Mouse (Mus musculus): ENCODE results near the gene Efcab12.
"Not testable (repeated sequence)": the region's sequence is repeated elsewhere in the genome, so short reads cannot be mapped to it uniquely, and the experiment has no call there.

The Efcab12 gene

DNA sequence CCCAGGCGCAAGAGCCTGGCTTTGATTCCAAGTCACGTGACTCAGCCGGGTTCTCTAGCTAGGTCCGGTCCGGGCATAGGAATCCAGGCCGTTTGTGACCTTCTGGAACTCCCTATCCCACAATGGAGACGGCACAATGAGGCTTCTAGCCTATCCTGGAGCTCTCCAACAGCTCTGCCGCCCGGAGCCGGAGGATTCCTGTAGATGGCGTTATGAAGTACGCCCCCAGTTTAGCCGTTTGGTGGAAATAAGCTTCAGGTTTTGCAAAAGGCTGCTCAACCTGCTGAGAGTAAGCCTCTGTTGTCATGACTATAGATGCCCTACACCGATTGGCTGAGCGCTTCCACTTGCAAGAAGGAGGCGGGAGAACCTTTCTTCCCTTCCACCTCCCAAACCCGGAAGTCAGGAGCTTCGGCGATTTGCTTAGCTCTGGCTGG, at the start of gene Efcab12:
Gene Efcab12, minus strand, starts transcription at position 252 of the 437 bp plus-strand sequence.
- peak; percentile 72 for DNase-seq (ENCODE audit: low read depth)

DNA sequence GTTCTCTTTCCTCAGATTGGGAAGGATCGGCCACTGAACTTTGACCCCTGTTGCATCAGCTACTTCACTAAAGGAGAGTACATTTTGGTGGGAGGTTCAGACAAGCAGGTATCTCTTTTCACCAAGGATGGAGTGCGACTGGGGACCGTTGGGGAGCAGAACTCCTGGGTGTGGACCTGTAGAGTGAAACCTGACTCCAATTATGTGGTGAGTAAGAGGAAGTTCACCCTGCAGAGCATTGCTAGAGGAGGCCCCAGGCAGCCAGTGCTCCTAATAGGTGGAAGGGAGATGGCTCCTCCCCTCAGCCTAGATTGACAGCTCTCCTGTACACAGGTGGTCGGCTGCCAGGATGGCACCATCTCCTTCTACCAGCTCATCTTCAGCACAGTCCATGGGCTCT, 48.7 kb upstream of the Efcab12 start:
- no peak for DNase-seq (ENCODE audit: low read depth)

DNA sequence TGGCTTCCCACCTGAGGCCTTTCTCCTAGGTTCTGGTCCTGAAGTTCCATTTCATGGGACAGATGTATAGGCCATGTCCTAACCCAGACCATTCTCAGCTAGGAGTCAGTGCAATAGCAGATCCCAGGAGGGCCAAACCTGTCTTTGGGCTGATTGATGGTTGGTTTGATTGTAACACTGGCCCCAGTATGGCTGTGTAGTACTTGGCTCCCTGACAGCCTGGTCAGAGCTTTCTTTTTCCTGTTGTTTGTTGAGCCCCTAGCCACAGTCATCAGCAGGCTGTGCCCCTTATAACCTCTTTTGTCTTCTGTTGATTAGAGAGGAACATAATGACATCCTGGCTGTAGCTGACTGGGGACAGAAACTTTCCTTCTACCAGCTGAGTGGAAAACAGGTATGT, 45.8 kb upstream of the Efcab12 start:
- no peak for DNase-seq (ENCODE audit: low read depth)

DNA sequence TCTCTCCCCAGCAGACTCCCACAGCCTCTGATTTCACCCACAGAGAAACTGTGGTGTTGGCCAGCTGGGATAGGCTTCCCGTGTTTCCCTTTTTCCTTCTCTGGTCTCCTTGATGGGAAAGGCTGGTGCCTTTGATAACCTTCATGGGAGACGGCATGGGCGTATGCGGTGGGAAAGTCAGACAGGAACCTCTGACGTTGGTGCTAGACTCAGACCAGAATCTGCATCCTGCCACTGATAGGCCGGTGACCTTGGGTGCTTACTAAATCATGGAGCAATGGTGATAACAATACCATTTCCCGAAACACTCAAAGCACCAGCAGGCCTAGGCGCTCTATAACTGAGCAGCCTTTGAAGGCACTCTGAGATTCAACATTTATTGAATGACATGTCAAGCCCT, 42.5 kb upstream of the Efcab12 start:
- no peak for DNase-seq (ENCODE audit: low read depth)

DNA sequence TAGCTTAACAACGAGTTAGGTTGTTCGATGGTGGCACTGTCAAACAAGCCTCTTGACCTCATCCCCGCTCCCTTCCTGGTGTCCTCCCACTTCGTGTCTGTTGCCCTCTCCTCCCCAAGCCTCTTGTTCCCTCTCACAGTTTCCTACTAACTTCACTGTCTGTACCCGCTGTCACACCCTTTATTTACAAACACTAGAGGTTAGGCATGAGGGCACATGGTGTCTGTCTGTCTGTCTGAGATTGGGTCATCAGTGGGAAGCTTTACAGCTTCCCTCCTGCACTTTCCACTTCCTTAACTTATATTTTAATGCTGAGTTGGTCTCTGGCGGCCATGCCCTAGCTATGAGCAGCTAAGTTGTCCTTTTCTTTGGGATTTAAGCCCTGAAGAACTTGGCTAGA, 41.5 kb upstream of the Efcab12 start:
- DNase-seq (ENCODE audit: low read depth): no peak

DNA sequence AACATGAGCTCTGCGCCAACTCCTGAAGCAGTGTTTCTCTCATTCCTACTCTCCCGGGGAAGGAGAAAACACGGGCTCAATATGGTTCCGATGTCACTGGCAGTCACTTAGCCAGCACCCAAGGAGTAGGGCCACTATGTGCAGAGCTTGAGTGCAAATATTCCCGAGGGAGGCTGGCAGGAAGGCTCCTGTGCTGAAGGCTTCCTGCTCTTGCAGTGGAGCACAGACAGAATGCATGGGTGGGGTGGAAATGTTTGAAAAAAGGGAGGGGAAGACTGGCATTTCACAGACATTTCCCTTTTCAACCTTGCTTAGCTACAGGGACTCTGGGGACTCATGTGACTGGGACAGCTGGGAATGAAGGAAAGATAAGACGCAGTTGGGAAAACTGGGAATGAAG, 40.5 kb upstream of the Efcab12 start:
- DNase-seq (ENCODE audit: low read depth): no peak

DNA sequence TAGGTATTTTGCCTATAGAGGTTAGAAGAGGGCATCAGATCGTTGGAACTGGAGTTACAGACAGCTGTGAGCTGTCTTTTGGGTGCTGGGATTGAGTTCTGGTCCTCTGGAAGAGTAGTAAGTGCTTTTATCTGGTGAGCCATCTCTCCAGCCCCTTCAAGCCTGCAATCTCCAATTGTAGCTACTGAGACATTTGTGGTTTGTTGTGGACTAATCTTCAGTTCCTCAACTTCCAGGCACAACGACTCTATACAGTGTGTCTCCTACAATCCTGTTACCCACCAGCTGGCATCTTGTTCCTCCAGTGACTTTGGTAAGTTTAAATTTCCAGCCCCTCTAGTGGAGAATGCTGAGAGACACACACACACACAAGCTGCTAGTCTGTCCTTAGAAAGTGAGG, 39.0 kb upstream of the Efcab12 start:
- DNase-seq (ENCODE audit: low read depth): no peak

DNA sequence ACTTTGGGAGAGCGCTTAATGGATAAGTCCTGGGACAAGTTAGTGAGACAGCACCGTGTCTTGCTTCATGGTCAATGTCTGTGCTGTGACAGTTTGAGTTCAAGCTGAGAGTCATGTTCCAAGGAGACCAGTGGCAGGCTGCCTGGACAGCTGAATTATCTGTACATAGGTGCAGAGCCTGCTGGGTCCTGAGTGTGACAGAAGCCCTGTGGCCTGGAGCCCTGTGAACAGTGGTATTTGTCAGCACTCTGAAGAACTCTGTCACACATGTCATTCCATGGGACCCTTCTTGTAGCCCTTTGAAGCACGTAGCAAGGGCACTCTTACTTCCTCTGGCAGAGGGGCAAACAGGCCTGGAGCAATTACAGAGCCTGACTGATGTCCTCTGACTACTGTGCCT, 33.1 kb upstream of the Efcab12 start:
- DNase-seq (ENCODE audit: low read depth): not testable (repeated sequence)

DNA sequence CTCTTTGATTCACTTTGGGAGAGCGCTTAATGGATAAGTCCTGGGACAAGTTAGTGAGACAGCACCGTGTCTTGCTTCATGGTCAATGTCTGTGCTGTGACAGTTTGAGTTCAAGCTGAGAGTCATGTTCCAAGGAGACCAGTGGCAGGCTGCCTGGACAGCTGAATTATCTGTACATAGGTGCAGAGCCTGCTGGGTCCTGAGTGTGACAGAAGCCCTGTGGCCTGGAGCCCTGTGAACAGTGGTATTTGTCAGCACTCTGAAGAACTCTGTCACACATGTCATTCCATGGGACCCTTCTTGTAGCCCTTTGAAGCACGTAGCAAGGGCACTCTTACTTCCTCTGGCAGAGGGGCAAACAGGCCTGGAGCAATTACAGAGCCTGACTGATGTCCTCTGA, 28.9 kb upstream of the Efcab12 start:
- DNase-seq (ENCODE audit: low read depth): not testable (repeated sequence)

DNA sequence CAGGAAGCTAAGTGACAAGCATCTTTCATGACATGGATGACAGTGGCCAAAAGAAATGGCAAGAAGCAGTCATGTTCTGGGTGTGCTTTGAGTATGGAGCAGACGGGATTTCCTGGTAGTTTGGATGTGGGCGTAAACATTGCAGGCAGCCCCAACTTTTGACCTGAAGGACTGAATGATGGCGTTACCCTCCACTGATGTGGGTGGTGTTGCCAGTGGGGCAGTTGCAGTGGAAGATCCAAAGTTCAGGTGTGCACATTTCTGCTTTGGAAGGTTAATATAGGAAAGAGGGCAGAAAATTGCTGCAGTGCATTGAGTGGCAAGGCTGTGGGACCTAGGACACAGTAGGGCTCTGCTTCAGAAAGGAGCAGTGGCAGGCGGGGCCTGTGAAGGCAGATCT, 27.0 kb upstream of the Efcab12 start:
- DNase-seq (ENCODE audit: low read depth): no peak

DNA sequence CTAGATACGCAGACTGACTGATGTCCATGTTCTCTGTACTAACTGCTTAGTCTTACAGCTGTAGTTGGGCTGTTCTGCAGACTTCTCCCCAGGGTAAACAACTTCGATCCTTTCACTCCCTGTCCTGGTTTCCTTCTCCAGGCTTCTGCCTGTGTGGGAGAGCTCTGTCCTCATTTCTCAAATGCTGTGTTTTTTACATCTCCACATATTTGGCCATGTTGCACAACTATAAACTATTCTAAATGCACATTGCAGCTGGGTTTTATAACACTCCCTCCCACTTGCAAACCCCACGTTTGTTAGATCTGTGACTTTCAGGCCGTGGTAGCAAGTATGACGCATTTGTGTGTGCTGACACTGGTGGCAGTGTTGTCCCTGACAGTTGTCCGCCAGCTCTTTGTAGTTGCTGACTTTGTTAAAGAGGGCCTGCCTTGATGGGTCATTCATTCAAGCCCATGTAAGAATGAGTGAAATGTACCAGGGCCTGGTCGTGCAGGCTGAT, 25.2 kb upstream of the Efcab12 start:
- no peak for DNase-seq (ENCODE audit: low read depth)

DNA sequence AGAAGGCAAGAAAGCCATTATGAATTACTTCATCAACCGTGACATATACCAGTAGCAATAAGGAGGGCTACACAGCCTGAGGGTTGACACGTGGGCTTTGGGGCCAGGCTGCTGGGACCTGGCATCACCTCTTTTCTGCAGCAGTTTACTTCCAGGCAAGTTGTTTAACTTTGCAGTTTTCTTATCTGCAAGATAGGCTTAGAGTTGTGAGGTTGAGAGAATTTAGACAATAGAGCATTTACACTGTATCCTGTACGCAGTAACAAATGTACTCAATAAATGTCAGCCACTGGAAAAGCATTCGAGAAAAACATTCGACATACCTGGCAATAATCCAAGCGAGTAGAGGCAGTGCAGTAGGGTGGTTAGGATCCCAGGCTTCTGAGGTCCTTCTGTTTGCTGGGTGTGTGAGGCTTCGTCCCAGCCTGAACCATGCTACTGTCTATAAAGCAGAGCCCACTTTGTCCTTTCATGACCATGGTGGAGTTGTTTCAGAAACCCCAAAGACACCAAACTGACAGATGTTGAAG, 21.9 kb upstream of the Efcab12 start:
- DNase-seq (ENCODE audit: low read depth): no peak

DNA sequence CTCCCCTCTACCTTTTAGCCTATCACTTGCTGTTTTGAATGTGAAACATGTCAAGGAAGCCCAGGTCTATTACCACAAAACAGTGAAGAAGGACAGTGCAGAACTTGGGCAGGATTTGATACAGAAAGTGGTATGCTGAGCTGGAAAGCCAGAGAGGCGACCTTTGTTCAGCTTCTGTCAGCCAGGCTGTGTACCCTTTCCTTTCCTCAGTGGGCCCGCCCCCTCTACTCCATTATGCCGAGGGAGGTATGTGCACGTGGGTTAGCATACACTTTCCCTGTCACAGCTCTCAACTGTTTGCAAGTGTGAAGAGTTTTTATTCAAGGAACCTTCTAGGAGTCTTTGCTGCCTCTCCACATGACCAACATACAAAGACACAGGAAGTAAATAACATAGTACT, 21.0 kb upstream of the Efcab12 start:
- no peak for DNase-seq (ENCODE audit: low read depth)

DNA sequence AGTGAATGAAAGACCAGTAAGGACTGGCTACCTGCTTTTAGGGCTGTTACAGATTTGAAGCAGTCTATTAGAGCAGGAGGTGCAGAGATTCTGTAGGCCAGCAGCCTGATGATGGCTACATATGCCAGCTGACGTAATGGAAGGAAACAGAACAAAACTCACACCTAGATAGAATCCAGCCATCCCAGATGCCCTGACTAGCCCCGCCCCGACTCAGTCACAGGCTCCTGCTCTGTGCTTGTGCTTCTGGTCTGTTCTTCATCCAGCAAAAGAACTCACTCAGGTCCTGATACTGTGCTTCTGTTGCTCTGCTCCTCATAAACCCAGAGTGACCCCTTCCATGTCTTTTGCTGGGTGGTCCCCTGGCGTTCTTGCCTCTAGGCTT, 18.1 kb upstream of the Efcab12 start:
- no peak for DNase-seq (ENCODE audit: low read depth)

DNA sequence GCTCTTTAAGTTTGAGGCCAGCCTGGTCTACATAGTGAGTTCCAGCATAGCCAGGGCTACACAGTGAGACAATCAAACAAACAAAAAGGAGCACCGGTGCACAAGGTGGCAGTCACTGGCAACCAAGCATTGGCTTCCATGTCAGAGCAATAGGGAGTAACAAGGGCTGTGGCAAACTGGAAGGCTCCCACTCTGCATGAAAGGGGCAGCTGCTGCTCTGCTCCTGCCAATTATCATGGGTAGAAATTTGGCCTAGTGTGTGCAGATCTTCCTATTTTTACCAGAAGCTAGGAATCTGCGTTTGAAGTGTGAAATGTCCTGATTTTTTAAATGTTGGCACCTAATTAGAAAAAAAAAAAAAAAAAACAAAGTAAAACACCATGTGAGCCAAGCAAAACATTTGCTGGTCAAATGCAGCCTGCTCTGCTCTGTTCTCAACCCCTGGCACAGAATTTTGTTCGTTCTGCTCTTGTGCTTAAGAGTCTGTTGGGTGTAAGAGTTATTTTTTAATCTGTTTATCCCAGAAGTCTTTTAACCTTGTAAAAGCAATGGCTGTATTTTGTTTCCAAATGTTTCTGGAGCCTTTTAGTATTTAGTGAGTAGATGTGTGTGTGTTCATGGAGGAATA, 17.6 kb upstream of the Efcab12 start:
- no peak for DNase-seq (ENCODE audit: low read depth)

DNA sequence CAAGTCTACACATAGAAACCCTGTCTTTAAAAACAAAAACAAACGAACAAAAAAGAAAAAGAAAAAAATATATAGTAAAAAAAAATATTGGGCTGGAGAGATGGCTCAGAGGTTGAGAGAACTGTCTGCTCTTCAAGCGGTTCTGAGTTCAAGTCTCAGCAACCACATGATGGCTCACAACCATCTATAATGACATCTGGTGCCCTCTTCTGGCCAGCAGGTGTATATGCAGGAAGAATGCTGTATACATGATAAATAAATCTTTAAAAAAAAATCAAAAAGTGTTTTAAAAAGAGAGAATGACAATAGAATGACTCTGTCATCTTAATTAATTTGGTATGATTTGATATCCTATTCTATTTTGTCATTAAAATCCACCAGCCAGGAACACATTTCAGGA, 16.2 kb upstream of the Efcab12 start:
- DNase-seq (ENCODE audit: low read depth): no peak

DNA sequence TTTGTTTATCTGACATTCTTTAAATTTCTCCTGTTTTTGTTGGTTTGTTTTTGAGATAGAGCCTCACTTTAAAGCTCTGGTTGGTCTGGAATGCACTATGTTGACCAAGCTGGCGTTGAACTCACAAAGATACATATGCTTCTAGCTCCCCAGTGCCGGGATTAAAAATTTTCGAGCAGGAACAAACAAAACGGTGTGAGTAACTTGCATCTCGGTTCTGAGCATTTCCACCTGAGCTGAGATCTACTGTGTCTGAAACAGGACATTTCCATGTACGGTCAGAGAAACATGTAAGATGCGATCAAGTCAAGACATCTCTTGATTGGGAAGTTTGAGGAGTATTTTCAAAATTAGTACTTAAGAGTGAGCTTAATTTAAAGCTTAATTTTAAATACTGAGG, 15.8 kb upstream of the Efcab12 start:
- DNase-seq (ENCODE audit: low read depth): no peak

DNA sequence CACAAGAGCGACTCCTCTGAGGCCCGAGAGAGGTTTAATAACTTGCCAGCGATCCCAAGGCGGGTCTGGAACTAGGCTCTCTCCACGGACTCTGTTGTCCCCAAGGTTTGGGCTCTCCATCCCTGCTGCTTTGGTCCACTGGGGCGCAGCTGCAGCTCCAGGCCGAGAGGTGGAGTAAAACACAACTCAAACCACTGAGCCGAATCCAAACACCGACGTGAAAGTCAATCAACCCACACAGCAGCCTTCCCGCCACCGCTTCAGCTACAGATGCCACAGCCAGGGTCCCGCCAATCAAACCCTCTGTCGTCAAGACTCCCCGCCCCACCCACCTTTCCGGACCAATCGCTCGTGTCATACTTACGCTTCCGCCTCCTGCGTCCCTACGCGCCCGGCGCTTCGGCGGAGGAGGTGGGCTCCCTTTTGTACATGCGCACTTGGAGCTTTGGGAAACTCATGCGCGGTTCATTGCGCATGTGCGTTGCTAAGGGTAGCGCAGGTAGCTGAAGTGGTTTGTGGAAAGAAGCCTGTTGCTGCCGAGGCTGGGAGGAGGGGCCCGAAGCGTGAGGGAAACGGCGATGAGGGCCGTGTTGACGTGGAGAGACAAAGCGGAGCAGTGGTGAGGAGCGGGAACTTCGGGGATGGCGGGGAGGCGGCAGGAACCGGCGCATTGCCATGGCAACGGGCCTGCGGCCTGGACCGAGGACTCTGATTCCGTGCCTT, 15.0 kb upstream of the Efcab12 start, which contains the start of the genes Mbd4 and Ift122:
Gene Mbd4, minus strand, starts transcription at position 281 of the 723 bp plus-strand sequence.
Gene Ift122, plus strand, starts transcription at position 380 of the 723 bp plus-strand sequence.
- DNase-seq (ENCODE audit: low read depth): peak; percentile 99

DNA sequence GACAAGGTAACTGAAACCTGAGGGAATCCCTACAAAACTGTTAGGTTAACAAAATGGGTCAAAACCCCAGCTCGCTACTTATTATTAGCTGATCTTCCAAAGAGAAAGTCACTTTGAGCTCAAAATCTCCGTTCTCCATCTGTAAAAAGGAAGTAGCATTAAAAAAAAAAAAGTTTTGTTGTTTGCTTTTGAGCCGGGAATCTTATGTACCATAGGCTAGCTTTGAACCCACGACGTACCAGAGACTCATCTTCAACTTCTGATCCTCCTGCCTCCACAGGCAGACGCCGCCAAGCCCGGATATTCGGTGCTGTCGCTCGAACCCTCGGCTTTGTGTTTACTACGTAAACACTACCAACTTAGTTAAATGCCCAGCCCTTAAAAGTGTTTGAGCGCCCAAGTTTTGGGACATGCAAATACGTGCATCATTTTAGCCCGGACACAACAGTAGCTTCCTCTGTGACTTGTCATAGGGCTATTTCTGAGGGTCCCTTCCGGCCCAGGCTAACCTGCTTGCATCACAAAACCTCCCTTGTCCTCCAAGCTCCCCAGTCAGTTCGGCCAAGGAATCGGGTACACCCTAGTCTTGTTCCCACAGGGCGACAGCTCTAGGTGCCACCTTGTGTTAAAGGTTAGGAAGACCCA, 14.4 kb upstream of the Efcab12 start:
- DNase-seq (ENCODE audit: low read depth): no peak

DNA sequence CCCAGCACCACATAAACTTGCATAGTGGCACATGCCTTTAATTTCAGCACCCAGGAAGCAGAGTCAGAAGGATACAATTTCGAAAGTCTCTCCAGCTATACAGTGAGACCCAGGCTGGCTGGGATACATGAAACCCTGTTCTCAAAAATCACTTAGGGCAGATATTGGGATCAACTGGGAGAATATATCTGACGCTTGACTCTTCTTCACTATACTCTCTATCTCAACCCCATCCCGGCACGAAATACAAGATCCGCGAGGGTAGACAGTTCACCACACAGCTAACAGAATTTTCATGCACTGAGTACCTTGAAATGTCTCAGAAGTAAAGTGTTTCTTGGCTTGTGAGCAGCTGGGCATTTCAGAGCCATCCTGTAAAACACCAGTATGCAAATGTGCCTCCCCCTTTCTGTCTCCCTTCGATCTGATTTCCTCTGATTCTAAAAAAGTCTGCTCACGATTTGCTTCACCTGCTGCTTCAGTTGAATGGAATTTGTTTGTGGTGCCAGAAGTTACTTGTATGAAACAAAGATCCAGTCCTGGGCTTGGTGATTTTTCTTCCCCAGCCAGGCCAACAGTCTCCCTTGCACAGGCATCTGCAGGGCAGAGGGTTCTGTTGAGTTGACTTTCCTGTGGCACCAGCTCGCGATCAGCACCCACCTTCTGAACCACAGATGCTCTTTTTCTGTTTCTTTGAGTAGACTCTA, 10.5 kb upstream of the Efcab12 start:
- DNase-seq (ENCODE audit: low read depth): no peak

DNA sequence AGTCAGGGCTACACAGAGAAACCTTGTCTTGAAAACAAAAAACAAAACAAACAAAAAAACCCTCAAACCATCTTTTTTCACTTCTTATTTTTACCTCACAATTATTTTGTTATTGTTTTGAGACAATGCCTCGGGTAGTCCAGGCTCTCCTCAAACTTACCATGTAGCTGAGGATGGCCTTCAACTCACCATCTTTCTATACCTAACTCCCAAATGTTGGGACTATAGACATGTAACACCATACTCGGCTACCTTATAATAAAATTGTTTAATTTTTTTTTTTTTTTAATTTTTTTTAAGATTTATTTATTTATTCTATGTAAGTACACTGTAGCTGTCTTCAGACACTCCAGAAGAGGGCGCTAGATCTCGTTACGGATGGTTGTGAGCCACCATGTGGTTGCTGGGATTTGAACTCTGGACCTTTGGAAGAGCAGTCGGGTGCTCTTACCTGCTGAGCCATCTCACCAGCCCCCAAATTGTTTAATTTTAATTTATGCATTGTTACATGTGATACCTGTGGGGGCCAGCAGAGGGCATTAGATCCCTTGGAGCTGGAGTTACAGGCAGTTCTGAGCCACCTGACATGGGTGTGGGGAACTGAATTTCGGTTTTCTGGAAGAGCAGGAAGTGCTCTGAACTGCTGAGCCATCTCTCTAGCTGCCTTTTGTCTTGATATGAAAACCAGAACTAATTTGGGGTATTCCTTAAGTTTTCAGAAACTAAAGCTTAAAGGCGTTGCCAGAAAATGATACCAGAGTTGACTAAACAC, 8.6 kb upstream of the Efcab12 start:
- DNase-seq (ENCODE audit: low read depth): peak; percentile 53

Measured in c-Kit-positive CD71-positive TER-119-negative erythroid progenitor cells, embryonic 14.5 days (primary cell).